Mouse (Mus musculus): ENCODE results near the gene Trappc3l. TPM values are rescaled to one million over a fixed set of nuclear protein-coding genes. Genes with fewer than 3 reads are reported as not detected.

The Trappc3l gene
- polyA plus RNA-seq, 1 experiment from 2014 or later = not detected

DNA sequence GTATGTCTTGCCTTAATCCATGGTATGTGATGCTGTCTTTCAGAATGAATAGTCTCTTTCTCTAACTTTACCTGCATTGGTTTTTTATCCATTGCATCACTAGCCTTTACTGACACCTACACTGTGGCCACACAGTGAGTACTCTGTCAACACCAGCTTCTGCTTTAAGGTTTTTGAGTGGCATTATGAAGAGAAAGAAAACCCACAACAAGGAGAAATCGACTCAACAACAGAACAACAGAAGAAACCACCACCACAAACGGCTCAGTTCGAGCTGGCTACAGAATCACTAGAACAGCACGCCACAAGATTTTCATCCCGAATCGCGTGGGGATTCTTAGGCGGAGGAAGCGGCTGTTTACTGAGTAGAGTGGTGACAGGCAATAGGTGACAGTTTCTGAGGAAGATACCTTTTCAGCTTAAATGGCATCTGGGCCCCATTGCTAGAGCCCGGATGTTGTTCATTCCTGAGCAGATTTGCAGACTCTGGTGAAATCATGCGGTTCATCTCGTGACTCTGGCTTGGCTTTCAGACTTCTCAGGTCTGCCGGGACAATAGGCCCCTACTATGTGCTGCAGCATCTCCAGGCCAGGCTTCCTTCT is 73.6 kb downstream of the Trappc3l start:
- Histone ChIP-seq H3K4me2 (no peak overlapping the region), H3K4me1 (replicated peaks) (no peaks in the 10 kb centered on the region), H3K36me3 (no peaks in the 10 kb centered on the region), H3K9ac (no peak overlapping the region), H3K9me3 (no peaks in the 10 kb centered on the region), H3K27ac (replicated peaks) (no peak overlapping the region), H3K4me3 (no peak overlapping the region), H3K27me3 (no peaks in the 10 kb centered on the region)
- 86% methylated on average over 13 of the region's 13 CpGs for WGBS
- ATAC-seq (ENCODE audit: low FRiP score, low read depth) = no peak

DNA sequence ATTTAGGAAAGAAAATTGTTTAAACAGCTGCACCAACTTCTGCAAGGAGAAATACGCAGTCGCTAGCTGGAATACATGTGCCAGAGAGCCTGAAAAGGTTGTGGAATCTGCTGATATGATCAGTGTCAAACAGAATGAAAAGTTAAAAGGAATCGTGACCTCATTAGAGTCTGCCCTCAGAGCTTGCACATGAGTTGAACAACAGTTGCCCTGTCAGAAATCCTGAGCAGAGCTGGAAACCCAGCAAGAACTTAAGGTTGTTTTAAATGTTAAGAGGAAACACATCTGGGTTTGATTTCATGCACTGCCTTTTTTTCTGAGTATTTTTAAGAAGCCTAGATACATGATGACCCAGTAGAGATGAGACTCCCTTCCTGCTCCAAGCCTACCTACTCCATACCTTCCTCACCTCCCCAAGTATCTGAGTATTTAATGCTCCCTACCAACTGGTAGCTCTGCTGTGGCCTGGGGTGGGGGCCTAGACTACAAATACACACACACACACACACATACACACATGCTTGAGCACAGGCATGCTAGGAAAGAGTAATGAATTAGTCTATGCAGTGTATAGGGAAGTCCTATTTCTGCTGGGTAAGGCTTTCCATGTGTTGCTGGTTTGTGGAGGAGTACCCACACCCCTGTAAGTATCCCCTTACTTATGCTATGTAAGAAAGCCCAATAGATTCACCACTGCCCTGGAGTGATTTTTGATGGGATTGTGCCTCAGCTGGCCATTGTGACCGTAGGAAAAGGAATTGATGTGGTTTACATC is 74.8 kb downstream of the Trappc3l start:
- ATAC-seq (ENCODE audit: low FRiP score, low read depth) = no peak
- H3K4me3 ChIP-seq = no peak overlapping the region
- H3K27me3 ChIP-seq = no peaks in the 10 kb centered on the region
- no peak overlapping the region for H3K9ac ChIP-seq
- no peak overlapping the region for H3K4me2 ChIP-seq
- no peaks in the 10 kb centered on the region for H3K9me3 ChIP-seq
- H3K4me1 ChIP-seq (replicated peaks) = no peaks in the 10 kb centered on the region
- H3K27ac ChIP-seq (replicated peaks) = no peak overlapping the region
- no peaks in the 10 kb centered on the region for H3K36me3 ChIP-seq
- WGBS = 79% methylated on average over 4 of the region's 4 CpGs

DNA sequence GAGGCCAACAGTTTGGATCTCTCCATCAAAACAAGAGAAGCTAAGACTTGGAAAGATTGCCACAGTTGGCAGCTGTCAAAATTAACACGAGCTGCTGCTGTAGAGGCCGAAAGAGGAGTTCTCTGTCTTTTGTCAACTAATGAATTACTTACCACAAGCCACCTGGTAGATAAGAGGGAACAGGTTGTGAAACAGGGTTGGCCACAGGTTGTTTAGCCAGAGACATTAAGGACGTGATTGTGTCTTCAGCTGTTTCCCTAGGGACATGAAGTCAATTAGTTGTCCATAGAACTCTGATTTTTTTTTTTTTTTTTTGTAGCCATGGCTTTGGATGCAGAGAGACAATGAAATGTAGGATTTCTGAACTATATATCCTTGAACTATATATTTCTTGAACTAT is 79.7 kb downstream of the Trappc3l start:
- Histone ChIP-seq H3K27ac (replicated peaks) (no peak overlapping the region), H3K36me3 (no peaks in the 10 kb centered on the region), H3K9ac (no peak overlapping the region), H3K4me2 (no peak overlapping the region), H3K9me3 (no peaks in the 10 kb centered on the region), H3K4me3 (no peak overlapping the region), H3K4me1 (replicated peaks) (no peaks in the 10 kb centered on the region), H3K27me3 (no peaks in the 10 kb centered on the region)
- no peak for ATAC-seq (ENCODE audit: low FRiP score, low read depth)
- 76% methylated on average over 3 of the region's 3 CpGs for WGBS

DNA sequence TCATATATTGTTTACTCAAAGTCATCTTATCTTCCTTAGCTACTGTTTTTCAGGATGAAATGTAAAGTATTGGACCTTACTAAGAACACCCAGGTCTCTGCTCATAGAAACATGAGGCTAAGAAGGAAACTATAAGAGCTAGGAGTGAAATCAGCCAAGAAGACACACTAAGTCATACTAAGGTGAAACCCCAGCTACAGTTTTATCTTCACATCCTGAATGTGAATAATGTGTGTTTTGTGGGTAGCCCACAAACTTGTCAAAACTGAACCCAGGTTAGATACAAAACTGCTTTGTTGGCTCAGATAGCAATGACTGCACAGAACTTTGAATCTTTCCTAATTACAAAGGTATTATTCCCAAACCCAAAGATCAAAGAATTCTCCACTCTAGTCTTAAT is 80.4 kb downstream of the Trappc3l start:
- no peak overlapping the region for H3K4me2 ChIP-seq
- H3K36me3 ChIP-seq = no peaks in the 10 kb centered on the region
- H3K9me3 ChIP-seq = no peaks in the 10 kb centered on the region
- no peak for ATAC-seq (ENCODE audit: low FRiP score, low read depth)
- no peak overlapping the region for H3K27ac ChIP-seq (replicated peaks)
- no peak overlapping the region for H3K9ac ChIP-seq
- no peak overlapping the region for H3K4me3 ChIP-seq
- no peaks in the 10 kb centered on the region for H3K27me3 ChIP-seq
- H3K4me1 ChIP-seq (replicated peaks) = no peaks in the 10 kb centered on the region

DNA sequence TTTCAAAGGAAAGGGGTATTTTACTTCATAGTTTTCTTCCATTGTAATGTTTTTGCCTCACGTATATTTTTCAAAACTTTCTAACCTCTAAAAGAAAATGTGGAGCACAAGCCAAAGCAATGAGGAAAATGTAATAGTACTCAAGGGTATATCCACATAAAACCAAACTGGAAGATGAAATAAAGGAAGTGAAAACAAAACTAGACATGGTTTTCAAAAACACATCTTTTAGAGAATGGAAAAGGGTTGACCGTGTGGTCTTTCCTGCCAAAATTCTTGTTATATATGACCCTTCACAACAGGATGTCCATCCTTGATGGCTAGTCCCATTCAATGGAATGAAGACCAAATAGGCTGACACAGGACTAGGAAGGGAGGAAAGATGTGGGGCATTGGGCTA is 81.0 kb downstream of the Trappc3l start:
- Histone ChIP-seq H3K27me3 (no peaks in the 10 kb centered on the region), H3K27ac (replicated peaks) (no peak overlapping the region), H3K4me2 (no peak overlapping the region), H3K4me1 (replicated peaks) (no peaks in the 10 kb centered on the region), H3K9me3 (no peaks in the 10 kb centered on the region), H3K4me3 (no peak overlapping the region), H3K9ac (no peak overlapping the region), H3K36me3 (no peaks in the 10 kb centered on the region)
- WGBS = 84% methylated on average over 2 of the region's 2 CpGs
- ATAC-seq (ENCODE audit: low FRiP score, low read depth) = no peak

DNA sequence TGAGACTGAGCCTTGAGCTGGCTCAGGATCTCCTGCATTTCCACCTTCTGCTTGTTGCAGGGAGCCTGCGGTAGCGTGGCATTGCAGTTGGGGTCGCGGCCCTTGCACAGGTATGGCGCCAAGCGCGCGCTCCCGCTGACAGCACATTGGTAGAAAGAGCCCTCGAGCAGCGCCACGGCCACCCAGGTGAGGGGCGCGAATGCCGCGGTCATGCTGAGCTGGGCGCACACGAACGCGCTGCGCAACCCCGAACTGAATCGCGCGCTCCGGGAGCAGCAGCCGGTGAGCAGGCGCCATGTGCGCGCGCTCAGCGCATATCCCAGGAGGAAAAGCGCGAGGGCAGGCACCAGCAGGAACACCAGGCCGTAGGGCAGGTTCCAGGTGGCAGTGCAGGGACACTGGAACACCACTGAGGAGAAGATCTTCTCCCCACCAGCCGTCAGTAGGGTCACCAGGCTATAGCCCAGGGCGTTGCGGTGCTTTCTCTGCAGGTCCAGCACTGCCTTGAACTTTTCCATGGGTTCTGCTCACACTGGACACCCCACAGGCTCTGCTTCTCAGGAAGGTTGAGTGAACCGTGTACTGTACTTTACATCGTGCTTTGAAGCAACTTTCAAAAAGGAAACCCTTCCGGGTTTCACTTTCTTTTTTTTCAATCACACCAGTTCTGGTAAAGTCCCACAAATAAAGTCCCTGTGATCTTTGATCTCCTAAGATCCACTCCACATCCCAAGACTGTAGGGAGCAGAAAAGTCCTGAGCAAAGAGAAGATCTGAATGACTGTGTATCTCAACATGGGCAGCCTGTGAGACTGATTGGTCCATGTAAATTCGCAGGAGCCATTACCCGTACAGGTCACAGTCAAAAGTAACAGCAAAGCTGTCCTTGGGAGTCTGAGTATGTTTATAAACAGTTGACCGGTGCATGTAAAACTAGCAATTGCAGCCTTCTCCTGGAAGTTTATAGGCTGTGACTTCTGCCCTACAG is 90.3 kb downstream of the Trappc3l start, which contains the start of gene Calhm6:
Calhm6 (minus strand) TSS at position 593 of the 987 bp plus-strand sequence.
- no peak within 1 kb of the TSS for H3K27ac ChIP-seq (replicated peaks)
- H3K9ac ChIP-seq = peak within 1 kb of the TSS; percentile 42
- H3K4me2 ChIP-seq = peak within 1 kb of the TSS; percentile 82
- 16% methylated on average over 44 of the region's 44 CpGs for WGBS
- no peaks in the 10 kb centered on the region for H3K36me3 ChIP-seq
- peak; percentile 91 for ATAC-seq (ENCODE audit: low FRiP score, low read depth)
- 0 out of 2 replicates have a peak, but pooled peaks cover 4% of the 10 kb centered on the region for H3K4me1 ChIP-seq (replicated peaks)
- H3K27me3 ChIP-seq = no peaks in the 10 kb centered on the region
- no peaks in the 10 kb centered on the region for H3K9me3 ChIP-seq
- peak within 1 kb of the TSS; percentile 59 for H3K4me3 ChIP-seq

DNA sequence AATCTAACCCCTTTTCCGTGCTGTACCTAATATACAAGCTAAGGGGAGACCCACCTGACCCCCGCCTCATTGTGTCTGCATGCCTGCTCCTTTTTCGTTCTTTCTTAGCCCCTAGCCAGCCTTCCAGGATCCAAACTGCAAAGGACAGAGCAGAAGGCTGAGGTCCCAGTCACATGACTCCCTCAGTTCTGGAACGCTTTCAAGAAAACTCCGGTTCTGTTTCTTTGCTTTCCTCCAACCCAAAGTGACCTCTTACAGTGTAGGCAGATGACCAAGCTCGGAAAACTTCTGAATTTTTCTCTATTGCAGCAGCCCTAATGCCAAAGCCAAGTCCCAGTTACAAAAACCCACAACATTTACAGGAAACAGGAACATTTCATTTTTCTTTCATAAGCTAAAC is 91.0 kb downstream of the Trappc3l start:
- no peak for ATAC-seq (ENCODE audit: low FRiP score, low read depth)

DNA sequence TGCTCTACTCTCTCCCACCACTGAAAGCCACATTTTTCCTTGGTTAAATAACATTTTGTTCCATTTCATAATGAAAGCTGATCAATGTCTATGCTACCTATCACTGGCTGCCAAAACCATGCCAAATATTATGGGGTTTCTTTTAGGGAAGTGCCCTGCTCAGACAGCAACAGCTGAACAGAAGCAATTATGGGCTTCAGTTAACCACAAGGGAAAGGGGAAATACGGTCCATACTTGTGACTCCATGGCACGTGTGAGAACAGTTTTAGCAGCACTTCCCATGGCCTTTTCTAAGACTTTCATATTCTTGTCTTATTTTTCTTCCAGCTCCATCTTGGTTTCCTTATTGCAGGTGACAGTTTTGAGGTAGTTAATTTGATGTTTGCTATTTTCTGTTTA is 94.0 kb downstream of the Trappc3l start:
- Histone ChIP-seq H3K4me2 (no peak overlapping the region), H3K36me3 (no peaks in the 10 kb centered on the region), H3K27ac (replicated peaks) (no peak overlapping the region), H3K27me3 (no peaks in the 10 kb centered on the region), H3K9ac (no peak overlapping the region), H3K4me1 (replicated peaks) (0 out of 2 replicates have a peak, but pooled peaks cover 4% of the 10 kb centered on the region), H3K9me3 (no peaks in the 10 kb centered on the region), H3K4me3 (no peak overlapping the region)
- no peak for ATAC-seq (ENCODE audit: low FRiP score, low read depth)
- WGBS = 86% methylated on average over 2 of the region's 2 CpGs

More for the DNA sequence above, 91.0 kb downstream of the Trappc3l start:
- H3K4me3 ChIP-seq = no peak overlapping the region
- H3K9ac ChIP-seq = no peak overlapping the region
- H3K27ac ChIP-seq (replicated peaks) = no peak overlapping the region
- H3K9me3 ChIP-seq = no peaks in the 10 kb centered on the region
- WGBS = 88% methylated on average over 6 of the region's 6 CpGs
- H3K27me3 ChIP-seq = no peaks in the 10 kb centered on the region
- H3K4me2 ChIP-seq = no peak overlapping the region
- 0 out of 2 replicates have a peak, but pooled peaks cover 4% of the 10 kb centered on the region for H3K4me1 ChIP-seq (replicated peaks)
- no peaks in the 10 kb centered on the region for H3K36me3 ChIP-seq

DNA sequence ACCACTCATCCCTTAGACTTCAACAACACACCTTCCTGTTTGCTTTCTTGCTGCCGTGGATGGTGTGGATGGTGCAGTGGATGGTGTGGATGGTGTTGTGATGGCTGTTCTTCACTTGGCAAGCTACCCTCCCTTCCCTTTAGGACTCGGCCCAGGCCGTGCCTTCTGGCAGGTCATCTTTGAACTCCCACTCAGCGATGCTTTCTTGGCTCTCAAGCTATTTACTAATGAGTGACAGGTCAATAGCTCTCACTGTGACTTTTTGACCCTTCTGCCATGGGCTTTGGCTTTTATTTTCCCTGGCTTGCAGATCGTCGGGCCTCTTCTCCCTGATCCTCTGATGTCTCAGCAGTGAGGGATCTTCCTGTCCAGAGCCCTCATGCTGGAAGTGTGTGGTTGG is 99.0 kb downstream of the Trappc3l start:
- no peak for ATAC-seq (ENCODE audit: low FRiP score, low read depth)
- Histone ChIP-seq H3K36me3 (no peaks in the 10 kb centered on the region), H3K27me3 (no peaks in the 10 kb centered on the region), H3K9me3 (no peaks in the 10 kb centered on the region), H3K4me1 (replicated peaks) (no peaks in the 10 kb centered on the region), H3K4me3 (no peak overlapping the region), H3K27ac (replicated peaks) (no peak overlapping the region), H3K9ac (no peak overlapping the region), H3K4me2 (no peak overlapping the region)
- WGBS = 15% methylated on average over 6 of the region's 6 CpGs

DNA sequence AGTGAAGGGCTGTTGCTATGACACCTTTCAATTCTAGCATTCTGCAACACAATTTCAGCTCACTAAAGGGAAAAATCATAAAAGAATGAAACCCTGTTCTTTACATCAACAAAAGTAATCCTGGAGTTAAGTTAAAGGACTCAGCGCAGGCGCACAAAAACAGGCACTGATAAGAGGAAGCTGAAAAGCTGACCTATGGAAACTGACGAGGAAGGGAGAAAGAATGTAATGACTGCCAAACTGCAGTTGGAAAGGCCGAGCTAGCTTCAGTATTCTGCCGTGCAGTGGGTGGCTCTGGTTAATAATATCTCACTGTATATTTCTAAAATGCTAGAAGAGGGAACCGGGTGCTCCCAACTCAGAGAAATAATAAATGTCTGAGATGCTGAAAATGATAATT is 100.6 kb downstream of the Trappc3l start:
- Histone ChIP-seq H3K9ac (no peak overlapping the region), H3K4me1 (replicated peaks) (no peaks in the 10 kb centered on the region), H3K4me3 (no peak overlapping the region), H3K27me3 (no peaks in the 10 kb centered on the region), H3K36me3 (no peaks in the 10 kb centered on the region), H3K27ac (replicated peaks) (no peak overlapping the region), H3K4me2 (no peak overlapping the region), H3K9me3 (no peaks in the 10 kb centered on the region)
- no peak for ATAC-seq (ENCODE audit: low FRiP score, low read depth)
- WGBS = 68% methylated on average over 6 of the region's 6 CpGs

DNA sequence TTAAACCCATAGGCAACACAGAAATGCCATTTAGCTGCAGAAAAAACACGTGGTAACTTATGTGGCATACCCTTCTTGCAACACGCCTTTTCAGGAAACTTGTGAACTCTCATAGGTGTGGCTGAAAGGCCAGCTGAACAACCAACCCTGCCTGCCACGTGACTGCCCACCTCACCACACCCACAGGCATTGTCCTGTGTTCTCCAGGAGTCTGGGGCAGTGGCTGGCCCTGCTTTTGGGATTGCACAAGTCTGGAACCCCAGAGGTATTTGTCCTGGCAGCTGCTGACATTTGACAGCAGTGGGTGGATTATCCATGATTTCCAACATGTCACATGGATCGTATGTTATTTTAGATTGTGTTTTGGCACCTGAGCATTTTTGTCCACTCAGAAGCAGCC is 102.4 kb downstream of the Trappc3l start:
- no peak overlapping the region for H3K27ac ChIP-seq (replicated peaks)
- H3K27me3 ChIP-seq = no peaks in the 10 kb centered on the region
- no peak overlapping the region for H3K9ac ChIP-seq
- 75% methylated on average over 4 of the region's 4 CpGs for WGBS
- no peak for ATAC-seq (ENCODE audit: low FRiP score, low read depth)
- no peaks in the 10 kb centered on the region for H3K36me3 ChIP-seq
- no peak overlapping the region for H3K4me3 ChIP-seq
- H3K4me2 ChIP-seq = no peak overlapping the region
- no peaks in the 10 kb centered on the region for H3K9me3 ChIP-seq
- H3K4me1 ChIP-seq (replicated peaks) = no peaks in the 10 kb centered on the region

DNA sequence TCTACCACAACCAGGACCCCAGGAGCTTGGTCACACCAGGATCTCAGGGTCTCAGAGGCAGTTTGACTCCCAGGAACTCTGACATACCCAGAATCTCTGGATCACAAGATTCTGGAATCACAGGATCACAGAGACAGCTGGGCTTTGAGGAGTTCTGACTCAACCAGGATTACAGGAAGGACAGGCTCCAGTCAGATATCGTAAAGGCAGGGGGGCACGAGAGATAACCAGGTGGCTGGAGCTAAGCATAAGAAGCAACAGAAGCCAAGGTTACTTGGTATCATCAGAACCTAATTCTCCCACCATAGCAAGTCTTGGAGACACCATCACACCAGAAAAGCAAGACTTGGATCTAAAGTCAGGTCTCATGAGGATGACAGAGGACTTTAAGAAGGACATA is 104.3 kb downstream of the Trappc3l start:
- Histone ChIP-seq H3K4me2 (no peak overlapping the region), H3K36me3 (no peaks in the 10 kb centered on the region), H3K4me1 (replicated peaks) (no peaks in the 10 kb centered on the region), H3K27me3 (no peaks in the 10 kb centered on the region), H3K4me3 (no peak overlapping the region), H3K27ac (replicated peaks) (no peak overlapping the region), H3K9me3 (no peaks in the 10 kb centered on the region), H3K9ac (no peak overlapping the region)
- no peak for ATAC-seq (ENCODE audit: low FRiP score, low read depth)
- WGBS = 91% methylated on average over 2 of the region's 2 CpGs
